Mouse (Mus musculus) liver, embryonic 14.5 days (tissue): Measurements from ENCODE around the gene Olfr543. TPM values are rescaled to one million over a fixed set of nuclear protein-coding genes. Genes with fewer than 3 reads are reported as not detected.
A peak's percentile ranks its signal among the peaks of the same experiment; 100 is the strongest.

Source experiments
- ATAC-seq: fragments of 200-750 bp; cut with Nextera tagmentation; 2 replicates; pipeline ENCODE4 v1.8.0; 2017; ENCODE audit warnings: moderate number of reproducible peaks, mild to moderate bottlenecking, moderate library complexity; ENCODE audit not compliant: insufficient read depth
- DNase-seq, 3 experiments: peaks; one replicate each; pipeline ENCODE4 v3.0.0-alpha.2; 2012 to 2013; ENCODE audit warnings: low read depth in 3 of 3, low spot score in 3 of 3
- H3K27ac ChIP-seq: fragments of 300-500 bp; sonication (generic); 2 replicates; pipeline ENCODE4 v1.5.1; 2014; ENCODE audit warnings: moderate library complexity, mild to moderate bottlenecking, control low read depth, inconsistent platforms
- H3K27me3 ChIP-seq: fragments of 300-500 bp; sonication (generic); 2 replicates; pipeline ENCODE4 v1.6.1; 2014; ENCODE audit warnings: mild to moderate bottlenecking, low read length, moderate library complexity; ENCODE audit not compliant: control insufficient read depth, insufficient read depth
- H3K36me3 ChIP-seq: fragments of 300-500 bp; sonication (generic); replicated peaks from 2 replicates; pipeline ENCODE4 v1.6.1; 2014; ENCODE audit warnings: low read depth; ENCODE audit not compliant: control insufficient read depth, insufficient read depth
- H3K4me1 ChIP-seq, 2 experiments: fragments of 200-500 bp in 1 of 2; fragments of 300-500 bp in 1 of 2; sonication (generic) in 1 of 2; replicated peaks; 2 replicates each; pipeline ENCODE4 v1.6.1; 2012 to 2014; ENCODE audit warnings: antibody characterized with exemption in 1 of 2, inconsistent platforms in 1 of 2, low read length in 1 of 2; ENCODE audit not compliant: control insufficient read depth in 2 of 2, insufficient read depth in 2 of 2
- H3K4me2 ChIP-seq: fragments of 300-500 bp; sonication (generic); 2 replicates; pipeline ENCODE4 v1.6.1; 2014; ENCODE audit warnings: low read depth, mild to moderate bottlenecking, control low read depth, moderate library complexity
- H3K4me3 ChIP-seq, 2 experiments: fragments of 200-500 bp in 1 of 2; fragments of 300-500 bp in 1 of 2; sonication (generic) in 1 of 2; 2 replicates each; pipeline ENCODE4 v1.5.1; 2012 to 2014; ENCODE audit warnings: low read depth in 2 of 2, low read length in 2 of 2, mild to moderate bottlenecking in 2 of 2, control low read depth in 1 of 2, inconsistent platforms in 1 of 2, moderate library complexity in 1 of 2; ENCODE audit not compliant: insufficient read depth in 1 of 2
- H3K9ac ChIP-seq: fragments of 300-500 bp; sonication (generic); replicated peaks from 2 replicates; pipeline ENCODE4 v1.6.1; 2014; ENCODE audit warnings: mild to moderate bottlenecking, control low read depth, moderate library complexity
- H3K9me3 ChIP-seq: fragments of 300-500 bp; sonication (generic); 2 replicates; pipeline ENCODE4 v1.6.1; 2016; ENCODE audit warnings: low read length, mixed read lengths; ENCODE audit not compliant: control insufficient read depth
- CTCF ChIP-seq: IDR thresholded peaks from 2 replicates; pipeline ENCODE4 v1.5.1; 2016; ENCODE audit warnings: antibody characterized with exemption, low read depth, control low read depth
- EP300 ChIP-seq: IDR thresholded peaks from 2 replicates; pipeline ENCODE4 v1.6.1; 2016; ENCODE audit warnings: antibody characterized with exemption, low read depth
- WGBS: fragments of 180-500 bp; shearing (Covaris S2); extraction: QIAGEN DNeasy Blood & Tissue Kit; methylation state at CpG from one replicate; pipeline ENCODE4 v1.1.7; 2014; ENCODE audit not compliant: insufficient replicate concordance; 5-methylcytosine and 5-hydroxymethylcytosine counted together
- polyA plus RNA-seq, 2 experiments: library from polyadenylated mRNA; depleted of rRNA in 1 of 2; stranded (reverse) in 1 of 2; unstranded in 1 of 2; fragments of >200 nt; fragmentation: Nextera tagmentation in 1 of 2; extraction: Ambion mirVana in 1 of 2; gene quantifications; 2 replicates each; pipeline versions ENCODE4 v1.2.1 to v1.2.3; 2012 to 2014

Olfr543 gene
- polyA plus RNA-seq, 2 experiments, result 0.39 TPM; not detected in 1

DNA sequence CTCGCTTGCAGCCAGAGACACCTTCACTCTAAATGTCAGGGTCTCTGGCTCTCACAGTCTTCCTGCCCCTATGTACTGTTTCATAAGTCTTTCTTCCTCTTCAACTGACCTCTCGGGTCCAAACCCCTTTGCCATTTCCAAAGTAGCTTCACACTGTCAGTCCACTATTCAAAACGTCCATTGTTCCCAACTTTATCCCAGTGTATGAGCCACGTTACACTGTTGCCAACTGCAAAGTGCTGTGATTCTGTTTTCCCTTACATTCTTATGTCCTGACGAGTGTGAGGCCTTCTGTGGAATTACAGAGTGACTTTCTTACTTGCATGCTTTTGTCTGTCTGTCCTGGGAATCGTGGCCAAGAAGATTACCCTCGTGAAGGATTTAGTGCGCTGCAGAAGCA, 13.9 kb downstream of the Olfr543 start:
- TF ChIP-seq CTCF (no peak), EP300 (no peak)
- DNase-seq (no peak), ATAC-seq (no peak)
- Histone ChIP-seq H3K36me3 (peaks cover 84% of the 10 kb centered on the region), H3K27me3 (no peaks in the 10 kb centered on the region), H3K9me3 (no peaks in the 10 kb centered on the region), H3K9ac (no peak overlapping the region), H3K4me3 (no peak overlapping the region), H3K4me1 (no peaks in the 10 kb centered on the region), H3K27ac (no peak overlapping the region), H3K4me2 (no peak overlapping the region)
- WGBS, result 84% methylated on average over 8 of the region's 8 CpGs

DNA sequence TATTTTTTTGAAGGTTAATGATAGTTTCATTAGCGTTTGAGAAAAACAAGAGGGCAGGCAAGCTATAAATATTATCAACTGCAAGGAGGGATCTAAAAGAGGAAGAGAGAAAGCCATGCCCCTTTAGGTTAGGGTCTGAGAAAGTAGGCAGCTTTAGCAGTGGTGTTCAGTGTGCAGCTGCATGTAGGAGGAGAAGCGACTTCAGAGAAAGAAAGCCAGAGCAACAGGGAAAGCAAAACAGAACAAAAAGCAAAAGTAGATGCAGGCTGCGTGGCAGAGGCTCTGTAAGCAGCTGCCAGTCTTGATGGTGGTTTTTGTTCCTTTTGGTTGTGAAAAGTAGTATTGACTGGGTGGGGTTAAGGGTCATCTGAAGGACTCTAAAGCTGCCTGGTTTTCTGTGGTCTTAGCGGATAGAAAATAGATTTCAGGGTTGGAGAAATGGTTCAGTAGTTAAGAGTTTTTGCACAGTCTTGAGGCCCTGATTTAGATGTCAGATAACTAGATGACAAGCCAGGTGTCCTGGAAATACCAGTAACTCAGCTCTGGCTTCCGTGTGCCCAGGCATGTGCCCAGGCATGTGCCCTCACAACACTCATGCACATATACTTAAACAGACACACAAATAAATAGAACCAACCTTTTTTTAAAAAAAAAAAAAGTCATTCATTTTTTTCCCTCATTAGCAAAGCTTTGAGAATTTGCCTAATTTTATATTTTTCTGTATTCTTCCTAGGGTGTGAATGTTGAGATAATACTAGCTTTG, 22.7 kb downstream of the Olfr543 start:
- no peak for ATAC-seq
- 78% methylated on average over 5 of the region's 5 CpGs for WGBS
- Histone ChIP-seq H3K27me3 (no peaks in the 10 kb centered on the region), H3K27ac (no peak overlapping the region), H3K9me3 (no peaks in the 10 kb centered on the region), H3K4me2 (no peak overlapping the region), H3K36me3 (peaks cover 99% of the 10 kb centered on the region), H3K9ac (no peak overlapping the region), H3K4me1 (no peaks in the 10 kb centered on the region), H3K4me3 (no peak overlapping the region)
- no peak for TF ChIP-seq CTCF
- no peak for TF ChIP-seq EP300
- no peak for DNase-seq

DNA sequence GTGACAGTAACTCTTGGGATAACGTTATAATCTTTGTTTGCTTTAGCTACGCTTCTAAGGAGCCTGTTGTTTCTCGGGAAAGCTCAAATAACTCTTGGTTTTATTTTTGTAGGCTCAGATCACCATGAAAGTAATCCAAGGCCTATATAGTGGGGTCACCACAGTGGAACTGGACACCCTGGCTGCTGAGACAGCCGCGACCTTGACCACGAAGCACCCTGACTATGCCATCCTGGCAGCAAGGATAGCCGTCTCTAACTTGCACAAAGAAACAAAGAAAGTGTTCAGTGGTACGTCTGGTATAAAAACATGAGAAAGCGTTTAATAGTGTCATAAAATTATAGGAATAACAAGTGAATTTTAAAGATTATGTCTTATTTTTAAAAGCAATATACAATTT, 35.0 kb downstream of the Olfr543 start:
- ATAC-seq (no peak), DNase-seq (no peak)
- Histone ChIP-seq H3K4me1 (peaks cover 6 to 11% of the 10 kb centered on the region in 2 experiments; a peak in 3 of 4 replicates), H3K4me3 (no peak overlapping the region), H3K4me2 (no peak overlapping the region), H3K27me3 (no peaks in the 10 kb centered on the region), H3K36me3 (peaks cover 67% of the 10 kb centered on the region), H3K27ac (no peak overlapping the region), H3K9me3 (no peaks in the 10 kb centered on the region), H3K9ac (no peak overlapping the region)
- WGBS, result 91% methylated on average over 9 of the region's 9 CpGs
- TF ChIP-seq CTCF (no peak), EP300 (no peak)

GRCm38 (mm10) chr7:102444301-102444700, 37.2 kb downstream of the Olfr543 start:
- Histone ChIP-seq H3K4me3 (peak overlapping the region; percentile 74 to 91), H3K4me2 (peak overlapping the region; percentile 99), H3K4me1 (peaks cover 9 to 15% of the 10 kb centered on the region in 2 experiments; a peak in 3 of 4 replicates), H3K27ac (peak overlapping the region; percentile 67), H3K9ac (peak overlapping the region; percentile 77), H3K27me3 (no peaks in the 10 kb centered on the region), H3K9me3 (no peaks in the 10 kb centered on the region), H3K36me3 (peaks cover 47% of the 10 kb centered on the region)
- ATAC-seq (peak; percentile 66), DNase-seq (peak; percentile 68 to 75 (median 71))
- peak; percentile 54; the same call in 1 of the 2 replicates for TF ChIP-seq EP300
- TF ChIP-seq CTCF, result no peak
- 15% methylated on average over 2 of the region's 2 CpGs for WGBS

GRCm38 (mm10) chr7:102442432-102442831, 39.0 kb downstream of the Olfr543 start:
- Histone ChIP-seq H3K36me3 (peaks cover 34% of the 10 kb centered on the region), H3K27me3 (no peaks in the 10 kb centered on the region), H3K4me3 (peak overlapping the region; percentile 74 to 95), H3K4me1 (peaks cover 9 to 15% of the 10 kb centered on the region in 2 experiments; a peak in 3 of 4 replicates), H3K4me2 (peak overlapping the region; percentile 99), H3K9me3 (no peaks in the 10 kb centered on the region), H3K27ac (peak overlapping the region; percentile 79), H3K9ac (peak overlapping the region; percentile 90)
- TF ChIP-seq EP300 (no peak), CTCF (no peak)
- ATAC-seq (no peak), DNase-seq (no peak)
- 2% methylated on average over 4 of the region's 4 CpGs for WGBS
